Mouse (Mus musculus) spleen, adult 2 months (tissue): ENCODE measurements at regions not wholly inside any gene's neighbourhood (a gene's known extent, or its start where the extent isn't known, plus 50 kb on each side); places are given as distances from the start of the nearest gene placed in this dataset.
A peak's percentile ranks its signal among the peaks of the same experiment; 100 is the strongest.

Source experiments
- DNase-seq, 2 experiments: peaks; one replicate each; pipeline versions ENCODE4 v3.0.0 to v3.0.0-alpha.2; 2012 to 2021; ENCODE audit warnings: low spot score in 2 of 2, low read depth in 1 of 2
- H3K27ac ChIP-seq: fragments of 200-500 bp; 2 replicates; pipeline ENCODE4 v1.5.1; 2012; ENCODE audit warnings: low read length, inconsistent platforms; ENCODE audit not compliant: insufficient read depth
- H3K27me3 ChIP-seq: fragments of 200-500 bp; 2 replicates; pipeline ENCODE4 v1.6.1; 2012; ENCODE audit warnings: mild to moderate bottlenecking, moderate library complexity, low read length, inconsistent platforms; ENCODE audit not compliant: control insufficient read depth, insufficient read depth
- H3K36me3 ChIP-seq: fragments of 200-500 bp; 2 replicates; pipeline ENCODE4 v1.6.1; 2012; ENCODE audit warnings: mild to moderate bottlenecking, low read length, inconsistent platforms; ENCODE audit not compliant: control insufficient read depth, insufficient read depth
- H3K4me1 ChIP-seq: fragments of 200-500 bp; 2 replicates; pipeline ENCODE4 v1.6.1; 2011; ENCODE audit warnings: inconsistent platforms; ENCODE audit not compliant: control insufficient read depth, insufficient read depth, insufficient read length
- H3K4me3 ChIP-seq: fragments of 200-500 bp; 2 replicates; pipeline ENCODE4 v1.5.1; 2011; ENCODE audit warnings: mild to moderate bottlenecking, inconsistent platforms; ENCODE audit not compliant: insufficient read depth, insufficient read length; ENCODE audit errors: extremely low read depth
- CTCF ChIP-seq: fragments of 200-500 bp; IDR thresholded peaks from 2 replicates; pipeline ENCODE4 v1.5.1; 2011; ENCODE audit warnings: mild to moderate bottlenecking, inconsistent platforms; ENCODE audit not compliant: insufficient read depth, insufficient read length, insufficient replicate concordance; ENCODE audit errors: extremely low read depth
- POLR2A ChIP-seq: fragments of 200-500 bp; IDR thresholded peaks from 2 replicates; pipeline ENCODE4 v1.6.1; 2011; ENCODE audit warnings: low read depth, low read length, inconsistent platforms
- WGBS: fragments of 180-500 bp; shearing (Covaris S2); methylation state at CpG from one replicate; pipeline ENCODE4 v1.1.7; 2018; 5-methylcytosine and 5-hydroxymethylcytosine counted together

- 97% methylated on average over 6 of the region's 6 CpGs for WGBS
- no peak overlapping the region for H3K4me3 ChIP-seq
- H3K27ac ChIP-seq = no peak overlapping the region
Measured at GRCm38 (mm10) chr12:70731498-70731897, 93.8 kb upstream of the Frmd6 start.

GRCm38 (mm10) chr12:70732591-70732990 lies 92.7 kb upstream of the Frmd6 start:
- WGBS = 82% methylated on average over 3 of the region's 3 CpGs
- H3K4me3 ChIP-seq = no peak overlapping the region
- H3K27ac ChIP-seq = no peak overlapping the region
- no peak for DNase-seq
- H3K4me1 ChIP-seq = no peaks in the 10 kb centered on the region; the same call in 1 of the 2 replicates
- no peak for TF ChIP-seq CTCF
- TF ChIP-seq POLR2A = no peak
- no peaks in the 10 kb centered on the region for H3K27me3 ChIP-seq
- no peaks in the 10 kb centered on the region for H3K36me3 ChIP-seq

More at GRCm38 (mm10) chr12:70731498-70731897, 93.8 kb upstream of the Frmd6 start:
- no peak for DNase-seq
- Histone ChIP-seq H3K27me3 (no peaks in the 10 kb centered on the region), H3K4me1 (no peaks in the 10 kb centered on the region; the same call in 1 of the 2 replicates), H3K36me3 (no peaks in the 10 kb centered on the region)
- no peak for TF ChIP-seq CTCF
- no peak for TF ChIP-seq POLR2A

GRCm38 (mm10) chr12:70738554-70738953 lies 86.8 kb upstream of the Frmd6 start:
- H3K27ac ChIP-seq = no peak overlapping the region
- peak in 1 of 2 experiments; percentile 8 for DNase-seq
- TF ChIP-seq POLR2A (no peak), CTCF (no peak)
- WGBS = 15% methylated on average over 3 of the region's 3 CpGs
- no peak overlapping the region for H3K4me3 ChIP-seq
- no peaks in the 10 kb centered on the region for H3K27me3 ChIP-seq
- peaks cover 2% of the 10 kb centered on the region; the same call in 1 of the 2 replicates for H3K4me1 ChIP-seq
- H3K36me3 ChIP-seq = no peaks in the 10 kb centered on the region

GRCm38 (mm10) chr12:70739316-70739715 lies 86.0 kb upstream of the Frmd6 start:
- no peak overlapping the region for H3K4me3 ChIP-seq
- TF ChIP-seq POLR2A (no peak), CTCF (no peak)
- H3K27ac ChIP-seq = no peak overlapping the region
- peaks cover 2% of the 10 kb centered on the region; the same call in 1 of the 2 replicates for H3K4me1 ChIP-seq
- WGBS = 92% methylated on average over 6 of the region's 6 CpGs
- no peaks in the 10 kb centered on the region for H3K27me3 ChIP-seq
- H3K36me3 ChIP-seq = no peaks in the 10 kb centered on the region
- no peak for DNase-seq

GRCm38 (mm10) chr12:70739766-70740165 lies 85.5 kb upstream of the Frmd6 start:
- no peaks in the 10 kb centered on the region for H3K36me3 ChIP-seq
- no peak overlapping the region for H3K4me3 ChIP-seq
- DNase-seq = no peak
- H3K4me1 ChIP-seq = peaks cover 2% of the 10 kb centered on the region; the same call in 1 of the 2 replicates
- no peak overlapping the region for H3K27ac ChIP-seq
- H3K27me3 ChIP-seq = no peaks in the 10 kb centered on the region
- WGBS = 91% methylated on average over 7 of the region's 7 CpGs
- no peak for TF ChIP-seq POLR2A
- TF ChIP-seq CTCF = no peak

GRCm38 (mm10) chr12:70742836-70743235 lies 82.5 kb upstream of the Frmd6 start:
- H3K27me3 ChIP-seq = no peaks in the 10 kb centered on the region
- DNase-seq = no peak
- no peak overlapping the region for H3K27ac ChIP-seq
- no peaks in the 10 kb centered on the region for H3K4me1 ChIP-seq
- no peaks in the 10 kb centered on the region for H3K36me3 ChIP-seq
- WGBS = 94% methylated on average over 3 of the region's 3 CpGs
- H3K4me3 ChIP-seq = no peak overlapping the region
- TF ChIP-seq CTCF (no peak), POLR2A (no peak)

- no peak for TF ChIP-seq POLR2A
- Histone ChIP-seq H3K4me1 (no peaks in the 10 kb centered on the region), H3K4me3 (no peak overlapping the region), H3K36me3 (no peaks in the 10 kb centered on the region), H3K27ac (no peak overlapping the region), H3K27me3 (no peaks in the 10 kb centered on the region)
- DNase-seq = no peak
- 79% methylated on average over 2 of the region's 2 CpGs for WGBS
Measured at GRCm38 (mm10) chr12:70745681-70746080, 79.6 kb upstream of the Frmd6 start.
